Mouse (Mus musculus): ENCODE measurements around the gene Ankrd55. TPM values are rescaled to one million over a fixed set of nuclear protein-coding genes. Genes with fewer than 3 reads are reported as not detected.

The Ankrd55 gene
- total and polyA plus RNA-seq, 2 experiments from 2014 or later: 12.0 to 16.5 TPM

DNA sequence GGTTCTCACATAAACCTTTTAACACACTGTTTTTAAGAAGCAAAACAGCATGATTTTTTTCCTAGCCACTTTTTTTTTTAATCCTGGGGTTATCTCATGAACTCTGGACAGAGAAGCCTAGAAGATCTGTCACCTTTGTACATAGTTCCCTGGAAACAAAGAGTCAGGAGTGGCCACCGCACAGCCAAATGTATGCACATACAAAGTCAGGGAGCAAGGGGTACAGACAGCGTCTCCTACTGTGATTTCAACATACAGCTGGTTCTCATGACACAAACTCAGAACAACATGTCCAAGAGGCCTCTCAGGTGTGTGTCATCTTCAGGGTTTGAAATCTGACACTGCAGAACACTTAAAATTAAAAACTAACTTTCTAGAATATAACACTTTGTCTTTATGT lies 105.1 kb downstream of the Ankrd55 start:
- H3K27me3 ChIP-seq (ENCODE audit: insufficient read depth, low read length): no peaks in the 10 kb centered on the region
- no peak for TF ChIP-seq CTCF (IDR thresholded peaks at IDR 0.05; ENCODE audit: low read depth)
- no peaks in the 10 kb centered on the region for H3K36me3 ChIP-seq (ENCODE audit: insufficient read depth, low read length)
- no peak overlapping the region for H3K9ac ChIP-seq (replicated peaks; ENCODE audit: low read length)
- H3K4me2 ChIP-seq (ENCODE audit: low read depth, low read length): no peak overlapping the region
- DNase-seq (ENCODE audit: low spot score): no peak
- 85% methylated on average over 2 of the region's 2 CpGs for WGBS
- H3K27ac ChIP-seq: no peak overlapping the region
- ATAC-seq: no peak
- H3K9me3 ChIP-seq (ENCODE audit: low read length): no peaks in the 10 kb centered on the region
- no peaks in the 10 kb centered on the region for H3K4me1 ChIP-seq (ENCODE audit: insufficient read depth, low read length)
- no peak overlapping the region for H3K4me3 ChIP-seq (ENCODE audit: low read length)

GRCm38 (mm10) chr13:112394271-112394670 lies 106.0 kb downstream of the Ankrd55 start:
- no peak overlapping the region for H3K4me3 ChIP-seq (ENCODE audit: low read length)
- no peak overlapping the region for H3K27ac ChIP-seq
- H3K4me1 ChIP-seq (ENCODE audit: insufficient read depth, low read length): no peaks in the 10 kb centered on the region
- no peak for TF ChIP-seq CTCF (IDR thresholded peaks at IDR 0.05; ENCODE audit: low read depth)
- H3K36me3 ChIP-seq (ENCODE audit: insufficient read depth, low read length): no peaks in the 10 kb centered on the region
- WGBS: 68% methylated on average over 9 of the region's 9 CpGs
- DNase-seq (ENCODE audit: low spot score): no peak
- H3K27me3 ChIP-seq (ENCODE audit: insufficient read depth, low read length): no peaks in the 10 kb centered on the region
- H3K9ac ChIP-seq (replicated peaks; ENCODE audit: low read length): no peak overlapping the region
- no peak for ATAC-seq
- no peaks in the 10 kb centered on the region for H3K9me3 ChIP-seq (ENCODE audit: low read length)
- H3K4me2 ChIP-seq (ENCODE audit: low read depth, low read length): no peak overlapping the region

DNA sequence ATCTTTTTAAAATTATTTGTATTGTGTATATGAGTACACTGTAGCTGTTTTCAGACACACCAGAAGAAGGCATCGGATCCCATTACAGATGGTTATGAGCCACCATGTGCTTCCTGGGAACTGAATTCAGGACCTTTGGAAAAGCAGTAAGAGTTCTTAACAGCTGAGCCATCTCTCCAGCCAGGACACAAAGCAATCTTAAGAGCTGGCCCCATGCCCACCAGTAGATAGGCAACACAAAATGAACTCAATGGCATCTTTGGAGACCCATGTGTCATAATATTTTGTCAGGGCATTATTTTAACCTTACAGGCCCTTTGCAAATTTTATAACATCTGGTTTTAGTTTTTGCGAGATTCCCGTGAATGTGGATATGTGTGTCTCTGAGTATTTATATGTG lies 116.5 kb downstream of the Ankrd55 start:
- Histone ChIP-seq H3K27ac (no peak overlapping the region), H3K4me2 (ENCODE audit: low read depth, low read length) (no peak overlapping the region), H3K9me3 (ENCODE audit: low read length) (no peaks in the 10 kb centered on the region), H3K9ac (replicated peaks; ENCODE audit: low read length) (no peak overlapping the region), H3K27me3 (ENCODE audit: insufficient read depth, low read length) (no peaks in the 10 kb centered on the region), H3K4me1 (ENCODE audit: insufficient read depth, low read length) (no peaks in the 10 kb centered on the region), H3K4me3 (ENCODE audit: low read length) (no peak overlapping the region), H3K36me3 (ENCODE audit: insufficient read depth, low read length) (no peaks in the 10 kb centered on the region)
- TF ChIP-seq CTCF (IDR thresholded peaks at IDR 0.05; ENCODE audit: low read depth): no peak
- no peak for ATAC-seq
- WGBS: 91% methylated on average over 3 of the region's 3 CpGs
- no peak for DNase-seq (ENCODE audit: low spot score)

DNA sequence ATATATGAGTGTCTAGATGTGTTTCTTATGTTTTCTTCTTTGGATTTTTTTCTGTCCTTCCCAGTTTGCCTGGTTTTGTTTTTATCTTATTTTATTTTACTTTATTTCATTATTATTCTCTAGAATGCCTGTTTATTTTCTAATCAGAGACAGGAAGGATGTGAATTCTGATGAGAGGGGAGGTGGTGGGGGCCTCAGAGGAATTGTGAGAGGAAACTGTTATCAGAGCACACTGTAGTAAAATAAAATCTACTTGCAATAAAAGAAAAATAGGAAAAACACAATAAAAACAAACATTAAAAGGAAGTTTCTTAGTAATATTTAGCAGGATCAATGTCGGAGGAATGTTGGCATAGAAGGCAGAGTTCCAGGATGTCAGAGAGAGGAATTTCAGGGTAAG lies 116.9 kb downstream of the Ankrd55 start:
- DNase-seq (ENCODE audit: low spot score) (no peak), ATAC-seq (no peak)
- TF ChIP-seq CTCF (IDR thresholded peaks at IDR 0.05; ENCODE audit: low read depth): no peak
- no peak overlapping the region for H3K4me3 ChIP-seq (ENCODE audit: low read length)
- no peak overlapping the region for H3K27ac ChIP-seq
- 74% methylated on average over 1 of the region's 1 CpGs for whole genome bisulfite sequencing
- H3K36me3 ChIP-seq (ENCODE audit: insufficient read depth, low read length): no peaks in the 10 kb centered on the region
- H3K4me1 ChIP-seq (ENCODE audit: insufficient read depth, low read length): no peaks in the 10 kb centered on the region
- H3K9me3 ChIP-seq (ENCODE audit: low read length): no peaks in the 10 kb centered on the region
- no peak overlapping the region for H3K9ac ChIP-seq (replicated peaks; ENCODE audit: low read length)
- H3K27me3 ChIP-seq (ENCODE audit: insufficient read depth, low read length): no peaks in the 10 kb centered on the region
- no peak overlapping the region for H3K4me2 ChIP-seq (ENCODE audit: low read depth, low read length)

- no peak overlapping the region for H3K9ac ChIP-seq (replicated peaks; ENCODE audit: low read length)
- H3K27me3 ChIP-seq (ENCODE audit: insufficient read depth, low read length): no peaks in the 10 kb centered on the region
- no peaks in the 10 kb centered on the region for H3K36me3 ChIP-seq (ENCODE audit: insufficient read depth, low read length)
- no peak for TF ChIP-seq CTCF (IDR thresholded peaks at IDR 0.05; ENCODE audit: low read depth)
- ATAC-seq (no peak), DNase-seq (ENCODE audit: low spot score) (no peak)
- WGBS: 89% methylated on average over 2 of the region's 2 CpGs
- H3K4me2 ChIP-seq (ENCODE audit: low read depth, low read length): no peak overlapping the region
- no peaks in the 10 kb centered on the region for H3K9me3 ChIP-seq (ENCODE audit: low read length)
- no peak overlapping the region for H3K27ac ChIP-seq
- no peaks in the 10 kb centered on the region for H3K4me1 ChIP-seq (ENCODE audit: insufficient read depth, low read length)
- H3K4me3 ChIP-seq (ENCODE audit: low read length): no peak overlapping the region
Observed at GRCm38 (mm10) chr13:112406618-112407017, 118.4 kb downstream of the Ankrd55 start.

- Histone ChIP-seq H3K9me3 (ENCODE audit: low read length) (no peaks in the 10 kb centered on the region), H3K4me3 (ENCODE audit: low read length) (no peak overlapping the region), H3K36me3 (ENCODE audit: insufficient read depth, low read length) (no peaks in the 10 kb centered on the region), H3K9ac (replicated peaks; ENCODE audit: low read length) (no peak overlapping the region), H3K27me3 (ENCODE audit: insufficient read depth, low read length) (no peaks in the 10 kb centered on the region), H3K4me1 (ENCODE audit: insufficient read depth, low read length) (no peaks in the 10 kb centered on the region), H3K4me2 (ENCODE audit: low read depth, low read length) (no peak overlapping the region), H3K27ac (no peak overlapping the region)
- no peak for TF ChIP-seq CTCF (IDR thresholded peaks at IDR 0.05; ENCODE audit: low read depth)
- ATAC-seq (no peak), DNase-seq (ENCODE audit: low spot score) (no peak)
- 89% methylated on average over 3 of the region's 3 CpGs for WGBS
Observed at GRCm38 (mm10) chr13:112407181-112407700, 119.0 kb downstream of the Ankrd55 start.

DNA sequence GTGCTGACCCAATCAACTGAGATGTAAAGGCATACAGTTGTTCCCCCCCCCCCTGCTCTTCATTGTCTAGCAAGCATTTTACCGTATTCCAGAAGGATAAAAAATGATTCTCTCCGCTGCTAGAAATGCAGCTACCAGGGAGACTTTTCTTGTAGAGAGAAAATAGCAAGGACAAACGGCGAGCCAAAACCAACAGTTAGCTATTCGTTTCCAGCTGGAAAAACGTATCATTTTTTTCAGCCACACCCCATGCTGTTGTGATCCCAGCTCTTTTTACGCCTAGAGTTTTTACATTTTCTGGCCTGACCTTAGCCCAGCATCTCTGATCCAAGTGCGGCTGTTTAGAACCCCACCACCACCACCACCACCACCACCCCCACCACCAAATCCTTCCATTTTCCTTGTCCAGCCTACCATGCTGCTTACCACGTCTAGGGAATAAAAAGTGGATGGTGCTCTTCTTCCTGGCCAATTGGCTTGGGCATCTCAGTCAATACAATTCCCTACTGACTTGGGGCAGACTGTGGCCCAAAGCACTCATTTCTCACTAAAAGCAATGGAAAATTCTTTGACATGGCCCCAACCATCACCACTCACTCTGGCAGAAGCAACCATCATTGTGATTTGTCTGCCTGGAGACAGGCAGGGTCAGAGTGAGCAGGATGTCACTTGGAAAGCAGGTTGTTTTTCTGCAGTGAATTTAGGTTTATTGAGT lies 119.7 kb downstream of the Ankrd55 start:
- Histone ChIP-seq H3K4me1 (ENCODE audit: insufficient read depth, low read length) (no peaks in the 10 kb centered on the region), H3K27me3 (ENCODE audit: insufficient read depth, low read length) (no peaks in the 10 kb centered on the region), H3K4me3 (ENCODE audit: low read length) (no peak overlapping the region), H3K36me3 (ENCODE audit: insufficient read depth, low read length) (no peaks in the 10 kb centered on the region), H3K9ac (replicated peaks; ENCODE audit: low read length) (no peak overlapping the region), H3K4me2 (ENCODE audit: low read depth, low read length) (no peak overlapping the region), H3K9me3 (ENCODE audit: low read length) (no peaks in the 10 kb centered on the region), H3K27ac (no peak overlapping the region)
- 84% methylated on average over 9 of the region's 9 CpGs for WGBS
- ATAC-seq (no peak), DNase-seq (ENCODE audit: low spot score) (no peak)
- TF ChIP-seq CTCF (IDR thresholded peaks at IDR 0.05; ENCODE audit: low read depth): no peak
